Mouse (Mus musculus) midbrain, embryonic 15.5 days (tissue): ENCODE results near the gene Bmp8b. TPM values are rescaled to one million over a fixed set of nuclear protein-coding genes. Genes with fewer than 3 reads are reported as not detected.
A peak's percentile ranks its signal among the peaks of the same experiment; 100 is the strongest.
"Not testable (repeated sequence)": the region's sequence is repeated elsewhere in the genome, so short reads cannot be mapped to it uniquely, and the experiment has no call there.

Experiments
- ATAC-seq: fragments of 200-750 bp; cut with Nextera tagmentation; replicated peaks from 2 replicates; pipeline ENCODE4 v1.8.0; 2017; ENCODE audit warnings: moderate TSS enrichment
- H3K27ac ChIP-seq: fragments of 300-500 bp; sonication (generic); 2 replicates; pipeline ENCODE4 v1.5.1; 2015; ENCODE audit warnings: mild to moderate bottlenecking, inconsistent platforms
- H3K27me3 ChIP-seq: fragments of 300-500 bp; sonication (generic); replicated peaks from 2 replicates; pipeline ENCODE4 v1.6.1; 2015; ENCODE audit warnings: inconsistent platforms
- H3K36me3 ChIP-seq: fragments of 300-500 bp; sonication (generic); replicated peaks from 2 replicates; pipeline ENCODE4 v1.6.1; 2015; ENCODE audit warnings: inconsistent platforms
- H3K4me1 ChIP-seq: fragments of 300-500 bp; sonication (generic); 2 replicates; pipeline ENCODE4 v1.6.1; 2015; ENCODE audit warnings: inconsistent platforms
- H3K4me2 ChIP-seq: fragments of 300-500 bp; sonication (generic); 2 replicates; pipeline ENCODE4 v1.6.1; 2015; ENCODE audit warnings: inconsistent platforms, mild to moderate bottlenecking, moderate library complexity
- H3K4me3 ChIP-seq: fragments of 300-500 bp; sonication (generic); 2 replicates; pipeline ENCODE4 v1.5.1; 2015; ENCODE audit warnings: mild to moderate bottlenecking, inconsistent platforms
- H3K9ac ChIP-seq: fragments of 300-500 bp; sonication (generic); 2 replicates; pipeline ENCODE4 v1.6.1; 2015; ENCODE audit warnings: mild to moderate bottlenecking, inconsistent platforms
- H3K9me3 ChIP-seq: fragments of 300-500 bp; sonication (generic); 2 replicates; pipeline ENCODE4 v1.6.1; 2016; ENCODE audit warnings: inconsistent platforms
- WGBS: fragments of 180-500 bp; shearing (Covaris S2); methylation state at CpG from one replicate; pipeline ENCODE4 v1.1.7; 2015; ENCODE audit warnings: mixed read lengths; 5-methylcytosine and 5-hydroxymethylcytosine counted together
- polyA plus RNA-seq: library from polyadenylated mRNA; unstranded; fragments of >200 nt; fragmentation: Nextera tagmentation; extraction: Ambion mirVana; gene quantifications from 2 replicates; pipeline ENCODE4 v1.2.1, GENCODE M21; 2015

Bmp8b gene
- polyA plus RNA-seq, 1 experiment from 2014 or later: 0.56 TPM

DNA sequence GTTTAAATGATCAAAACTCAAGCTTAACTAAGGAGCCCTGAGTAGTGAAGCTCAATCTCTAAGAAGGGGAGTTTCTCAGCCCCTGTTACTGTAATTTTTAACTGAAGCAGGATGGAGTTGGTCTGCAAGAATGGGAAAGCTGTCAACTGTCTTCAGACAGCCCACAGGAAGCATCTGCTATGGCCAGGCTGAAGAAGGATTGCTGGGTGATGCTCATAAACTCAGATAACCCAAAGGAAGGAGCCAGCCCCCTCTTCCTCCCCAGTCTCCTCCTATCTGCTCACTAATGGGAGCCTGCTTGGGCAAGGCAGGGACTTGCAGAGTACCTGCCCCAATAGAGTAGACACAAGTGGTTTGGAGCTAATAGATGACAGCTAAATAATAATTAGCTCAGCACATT is 50.9 kb downstream of the Bmp8b start:
- Histone ChIP-seq H3K4me1 (no peaks in the 10 kb centered on the region), H3K4me2 (no peak overlapping the region), H3K36me3 (no peaks in the 10 kb centered on the region), H3K9me3 (no peaks in the 10 kb centered on the region), H3K9ac (no peak overlapping the region), H3K27ac (no peak overlapping the region), H3K27me3 (no peaks in the 10 kb centered on the region; the same call in 1 of the 2 replicates), H3K4me3 (no peak overlapping the region)
- ATAC-seq: no peak

DNA sequence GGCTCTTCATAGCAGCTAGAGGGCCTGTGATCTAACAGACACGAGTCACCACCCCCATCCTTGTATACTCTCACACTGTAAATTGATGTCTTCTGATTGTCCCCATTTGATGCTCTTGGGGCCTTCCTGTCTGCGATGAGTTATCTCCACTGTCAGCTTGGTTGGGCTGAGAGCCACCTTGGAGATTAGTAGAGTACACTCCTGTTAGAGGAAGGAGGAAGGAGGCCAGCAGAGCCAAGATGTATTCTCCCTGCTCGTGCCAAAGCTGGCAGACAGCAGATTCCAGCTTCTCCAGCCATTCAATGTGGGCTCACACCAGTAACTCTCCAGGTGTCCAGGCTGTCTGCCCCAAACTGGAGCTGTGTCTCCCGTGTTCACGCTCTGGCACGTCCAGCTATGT is 55.6 kb downstream of the Bmp8b start:
- Histone ChIP-seq H3K9me3 (no peaks in the 10 kb centered on the region), H3K27ac (no peak overlapping the region), H3K36me3 (no peaks in the 10 kb centered on the region), H3K4me1 (peaks cover 12% of the 10 kb centered on the region), H3K9ac (no peak overlapping the region), H3K4me2 (no peak overlapping the region), H3K27me3 (no peaks in the 10 kb centered on the region; the same call in 1 of the 2 replicates), H3K4me3 (no peak overlapping the region)
- 83% methylated on average over 6 of the region's 6 CpGs for WGBS
- no peak for ATAC-seq

DNA sequence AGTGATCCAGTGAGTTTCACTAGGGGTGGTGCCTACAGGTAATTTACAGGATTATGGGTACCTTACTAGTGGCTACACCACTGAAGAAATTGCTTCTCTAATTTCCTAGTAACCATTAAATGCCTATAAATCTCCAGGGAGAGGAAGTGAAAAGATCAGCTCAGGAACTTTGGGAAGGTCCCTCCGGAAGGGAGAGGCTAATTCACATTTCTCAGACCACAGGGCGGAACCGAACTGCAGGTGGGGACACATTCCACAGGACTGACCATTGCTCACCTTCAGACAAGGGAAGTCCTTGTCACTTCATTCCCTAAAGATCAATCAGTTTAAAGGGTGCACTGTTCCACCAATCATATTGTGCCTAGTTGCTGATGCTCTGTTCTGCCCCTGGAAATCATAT is 56.3 kb downstream of the Bmp8b start:
- not testable (repeated sequence) for H3K9ac ChIP-seq, H3K4me3 ChIP-seq, H3K27me3 ChIP-seq, H3K4me2 ChIP-seq, H3K27ac ChIP-seq, H3K9me3 ChIP-seq, ATAC-seq, H3K36me3 ChIP-seq
- 93% methylated on average over 3 of the region's 3 CpGs for WGBS
- peaks cover 12% of the 10 kb centered on the region for H3K4me1 ChIP-seq

DNA sequence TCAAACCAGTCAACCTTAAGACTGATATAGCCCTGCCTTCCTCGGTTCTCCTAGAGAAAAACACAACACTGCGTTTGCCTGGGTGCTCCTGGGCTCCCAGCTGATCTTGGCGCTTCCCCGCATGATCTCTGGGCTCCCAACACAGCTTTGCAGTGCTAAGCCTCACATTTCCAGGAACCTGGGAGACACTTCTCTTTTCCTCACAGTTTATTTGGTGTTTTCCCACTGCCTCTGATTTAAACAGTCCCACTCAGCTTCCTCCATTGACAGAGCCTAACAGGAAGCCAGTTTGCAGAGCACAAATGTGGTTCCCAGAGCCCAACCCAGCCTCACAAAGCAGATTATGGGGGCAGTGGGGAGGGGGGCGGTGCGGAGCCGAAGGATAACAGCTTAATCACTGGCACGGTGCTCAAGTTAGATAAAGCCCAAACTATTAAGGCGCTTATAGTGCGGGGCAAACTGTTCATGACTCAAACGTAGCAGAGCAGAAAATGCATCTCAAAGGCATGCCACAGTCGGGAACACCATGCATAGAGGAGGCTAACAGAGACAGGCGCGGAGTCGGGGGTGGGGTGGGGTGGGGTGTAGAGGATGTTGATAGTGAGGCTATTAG is 57.4 kb downstream of the Bmp8b start:
- H3K9me3 ChIP-seq: no peaks in the 10 kb centered on the region
- no peaks in the 10 kb centered on the region for H3K27me3 ChIP-seq
- peaks cover 12% of the 10 kb centered on the region for H3K4me1 ChIP-seq
- no peak overlapping the region for H3K27ac ChIP-seq
- H3K36me3 ChIP-seq: no peaks in the 10 kb centered on the region
- no peak overlapping the region for H3K9ac ChIP-seq
- ATAC-seq: peak; percentile 70; the same call in 1 of the 2 replicates
- WGBS: 7% methylated on average over 15 of the region's 15 CpGs
- H3K4me3 ChIP-seq: no peak overlapping the region
- peak overlapping the region; percentile 40 for H3K4me2 ChIP-seq

DNA sequence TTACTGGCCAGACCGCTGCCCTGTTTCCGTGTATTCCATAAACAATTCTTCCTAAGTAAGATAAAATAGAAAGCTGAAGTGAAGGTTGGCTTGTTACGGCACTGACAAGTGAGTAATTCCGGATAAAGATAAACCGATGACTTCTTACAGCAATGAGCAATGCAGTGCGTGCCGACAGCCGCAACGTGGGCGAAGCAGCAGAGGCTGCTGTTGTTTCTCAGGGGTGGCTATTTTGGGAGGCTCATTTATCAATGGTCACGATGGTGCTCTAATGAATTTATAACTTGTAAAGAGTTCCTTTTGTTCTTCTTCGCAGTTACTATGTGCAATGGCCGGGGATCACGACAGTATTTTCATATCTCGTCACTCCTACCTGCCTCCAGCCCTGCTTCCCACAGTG is 59.2 kb downstream of the Bmp8b start:
- Histone ChIP-seq H3K9ac (no peak overlapping the region), H3K9me3 (no peaks in the 10 kb centered on the region), H3K27ac (no peak overlapping the region), H3K36me3 (no peaks in the 10 kb centered on the region), H3K4me3 (no peak overlapping the region), H3K4me1 (peaks cover 12% of the 10 kb centered on the region), H3K27me3 (no peaks in the 10 kb centered on the region), H3K4me2 (no peak overlapping the region)
- WGBS: 92% methylated on average over 15 of the region's 15 CpGs
- no peak for ATAC-seq

DNA sequence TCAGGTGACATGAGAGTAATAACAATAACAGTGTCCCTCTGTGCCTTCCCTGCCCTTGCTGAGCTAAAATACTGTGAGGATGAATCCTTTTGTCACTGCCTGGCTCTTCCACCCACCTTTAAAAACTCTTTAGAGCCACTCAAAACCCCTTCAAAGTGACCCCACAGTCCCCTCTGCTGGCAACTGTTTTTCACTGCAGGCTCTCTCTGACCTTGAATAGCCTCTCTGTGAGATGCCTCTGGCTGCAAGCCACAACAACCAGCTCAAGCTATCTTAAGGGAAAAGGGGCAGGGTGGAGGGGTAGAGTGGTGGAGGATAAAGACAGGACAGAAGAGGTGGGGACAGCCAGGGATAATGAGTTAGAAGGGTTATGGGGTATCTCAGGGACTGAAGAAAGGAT is 66.8 kb downstream of the Bmp8b start:
- no peak overlapping the region for H3K4me2 ChIP-seq
- H3K36me3 ChIP-seq: no peaks in the 10 kb centered on the region
- no peak for ATAC-seq
- H3K4me3 ChIP-seq: no peak overlapping the region
- no peaks in the 10 kb centered on the region for H3K9me3 ChIP-seq
- H3K27me3 ChIP-seq: 0 out of 2 replicates have a peak, but pooled peaks cover 7% of the 10 kb centered on the region
- no peak overlapping the region for H3K9ac ChIP-seq
- no peak overlapping the region for H3K27ac ChIP-seq
- no peaks in the 10 kb centered on the region for H3K4me1 ChIP-seq

Other genes with a start within 250 kb of the Bmp8b start
- 66.9 and 69.4 TPM in 2 replicates for gene Cap1, start 219.1 kb upstream of the Bmp8b start, polyA plus RNA-seq
- gene Mfsd2a, start 144.0 kb upstream of the Bmp8b start, polyA plus RNA-seq: 33.4 and 36.0 TPM in 2 replicates
- gene Mycl, start 109.5 kb upstream of the Bmp8b start, polyA plus RNA-seq: 83.1 and 86.7 TPM in 2 replicates
- 25.3 and 25.8 TPM in 2 replicates for gene Trit1, start 88.6 kb upstream of the Bmp8b start, polyA plus RNA-seq
- gene Oxct2b, start 11.1 kb downstream of the Bmp8b start, polyA plus RNA-seq: 0.25 and 0.66 TPM in 2 replicates
- gene Ppie, start 34.8 kb downstream of the Bmp8b start, polyA plus RNA-seq: 55.5 and 55.6 TPM in 2 replicates
- gene Hpcal4, start 78.1 kb downstream of the Bmp8b start, polyA plus RNA-seq: 48.0 and 52.8 TPM in 2 replicates
- gene Nt5c1a, start 96.3 kb downstream of the Bmp8b start, polyA plus RNA-seq: 0.32 TPM in 1 of 2 replicates, not detected in the other
- gene Heyl, start 128.4 kb downstream of the Bmp8b start, polyA plus RNA-seq: 6.9 and 7.0 TPM in 2 replicates
- 30.5 and 31.8 TPM in 2 replicates for gene Pabpc4, start 157.2 kb downstream of the Bmp8b start, polyA plus RNA-seq
- gene Oxct2a, start 218.5 kb downstream of the Bmp8b start, polyA plus RNA-seq: 0.26 TPM in 1 of 2 replicates, not detected in the other
- 0.46 TPM in 1 of 2 replicates, not detected in the other for gene Bmp8a, start 238.1 kb downstream of the Bmp8b start, polyA plus RNA-seq